Mouse (Mus musculus): Measurements from ENCODE around the gene Ctsd.

Gene Ctsd

GRCm38 (mm10) chr7:142374413-142375015 lies 13.3 kb downstream of the Ctsd start:
- DNase-seq (ENCODE audit: low spot score) = no peak

GRCm38 (mm10) chr7:142373641-142374412 lies 14.0 kb downstream of the Ctsd start, which contains the start of gene Ifitm10:
Gene Ifitm10, minus strand, starts transcription at chr7:142373753.
- DNase-seq (ENCODE audit: low spot score) = no peak

DNA sequence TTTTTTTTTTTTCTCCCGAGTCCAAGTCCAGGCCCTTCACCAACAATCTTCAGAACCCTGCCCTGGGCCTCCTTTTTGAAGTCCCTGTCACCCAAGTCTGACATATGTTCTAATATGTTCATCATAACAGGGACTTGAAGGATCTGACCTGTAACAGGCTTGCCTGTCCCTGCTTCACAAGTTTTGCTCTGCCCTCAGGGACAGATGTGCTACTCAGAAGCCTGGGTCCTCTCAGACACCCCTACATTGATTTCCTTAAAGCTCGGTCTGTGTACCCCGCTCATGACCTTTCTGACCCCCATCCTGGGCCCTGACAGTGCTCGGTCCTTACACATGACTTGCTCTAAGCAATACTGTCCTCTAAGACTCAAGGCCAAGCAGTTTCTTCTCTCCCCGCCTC lies 14.8 kb downstream of the Ctsd start:
- DNase-seq (ENCODE audit: low spot score) = no peak

DNA sequence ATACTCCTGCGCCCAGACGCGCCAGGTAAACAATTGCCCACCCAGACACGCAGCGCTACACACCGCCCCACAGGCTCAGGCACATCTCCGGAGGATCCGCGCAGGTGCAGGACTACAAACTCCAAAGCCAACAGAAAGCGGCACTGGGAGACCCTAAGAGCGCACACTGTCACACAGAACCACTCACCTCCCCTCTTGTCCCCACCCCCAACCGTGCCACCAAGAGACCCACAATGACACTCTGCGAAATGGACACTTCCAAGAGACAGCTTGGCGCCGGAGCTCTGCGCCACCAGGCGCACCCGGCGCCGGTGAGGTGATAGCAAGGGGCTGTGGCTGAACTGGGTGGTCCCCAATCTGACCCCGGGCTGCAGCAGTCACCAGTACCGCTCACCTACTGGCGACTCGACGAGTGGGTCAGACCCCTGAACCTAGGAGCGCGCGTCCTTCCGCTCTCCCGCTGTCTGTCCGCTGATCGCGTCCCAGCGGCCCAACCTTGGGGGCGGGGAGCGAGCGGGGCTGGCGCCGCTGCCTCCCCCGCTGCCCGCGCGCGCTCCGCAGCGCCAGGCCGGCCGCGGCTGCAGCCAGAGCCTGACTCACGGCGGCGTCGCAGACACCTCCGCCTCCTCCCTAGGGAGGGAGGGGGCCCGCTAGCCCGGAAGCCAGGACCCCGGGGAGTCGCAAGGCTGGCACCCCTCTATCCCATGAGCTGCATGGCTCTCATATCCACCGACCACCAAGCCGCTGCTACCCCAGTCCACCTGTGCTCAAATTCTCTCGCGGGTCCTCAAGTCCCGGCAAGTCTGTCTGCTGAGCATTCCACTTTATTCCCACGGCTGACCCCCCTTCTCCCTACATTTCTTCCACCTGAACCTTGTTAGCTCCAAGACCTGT lies 15.8 kb downstream of the Ctsd start:
- DNase-seq (ENCODE audit: low spot score) = no peak

DNA sequence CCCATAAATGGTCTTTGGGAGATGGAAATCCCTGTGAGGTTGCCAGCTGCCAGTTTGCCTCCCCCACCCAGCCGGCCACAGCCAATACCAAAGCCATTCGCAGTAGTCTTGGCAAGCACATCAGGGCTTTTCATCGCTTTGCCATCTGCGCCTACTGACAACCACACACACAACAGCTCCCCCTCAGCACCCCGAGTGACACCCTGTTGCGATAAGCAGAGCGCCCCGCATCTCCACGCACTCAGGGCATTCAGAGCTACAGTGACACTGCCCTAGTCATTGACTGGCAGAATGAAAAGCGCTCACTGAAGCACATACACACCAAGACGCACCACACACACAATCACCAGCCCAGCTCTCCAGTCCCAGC lies 16.5 kb downstream of the Ctsd start:
- DNase-seq (ENCODE audit: low spot score) = peak; percentile 79

- DNase-seq (ENCODE audit: low spot score) = no peak
Measured at GRCm38 (mm10) chr7:142370937-142371336, 16.9 kb downstream of the Ctsd start.

DNA sequence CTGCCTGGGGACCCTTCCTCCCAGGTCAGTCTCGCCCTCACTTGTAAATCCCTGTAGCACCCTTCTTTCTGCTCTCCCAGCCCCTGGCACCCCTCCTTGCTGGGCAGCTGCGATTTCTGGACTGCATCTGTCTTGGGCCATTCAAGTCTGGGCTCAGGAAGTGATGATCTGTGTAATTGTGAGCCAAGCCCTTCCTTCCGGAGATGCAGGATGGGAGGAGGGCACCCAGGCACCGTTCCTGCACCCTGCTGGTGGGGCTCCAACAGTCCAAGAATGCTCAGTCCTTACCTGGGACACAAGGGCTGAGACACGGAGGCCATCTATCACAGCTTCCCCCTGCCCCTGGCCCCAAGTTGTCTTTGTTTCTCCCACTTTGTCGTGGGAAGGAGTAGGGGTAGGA lies 18.0 kb downstream of the Ctsd start:
- DNase-seq (ENCODE audit: low spot score) = no peak

GRCm38 (mm10) chr7:142368856-142369255 lies 19.0 kb downstream of the Ctsd start:
- no peak for DNase-seq (ENCODE audit: low spot score)

GRCm38 (mm10) chr7:142363107-142363506 lies 24.7 kb downstream of the Ctsd start:
- no peak for DNase-seq (ENCODE audit: low spot score)

DNA sequence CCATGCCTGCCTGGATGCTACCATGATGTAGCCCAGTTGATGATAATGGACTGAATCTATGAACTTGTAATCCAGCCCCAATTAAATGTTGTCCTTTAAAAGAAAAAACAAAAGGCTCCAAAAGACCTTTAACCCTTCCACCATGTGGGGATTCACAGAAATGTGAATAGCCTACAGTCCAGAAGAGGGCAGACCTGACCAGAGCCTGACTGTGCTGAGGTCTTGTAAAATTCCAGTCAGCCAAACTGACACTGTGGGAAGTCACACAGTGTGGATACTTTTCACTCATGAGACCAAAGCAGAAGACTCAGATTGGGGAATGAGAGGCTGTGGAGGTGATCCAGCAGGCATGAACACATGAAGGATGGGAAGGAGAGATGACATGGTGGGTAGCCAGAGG lies 27.1 kb downstream of the Ctsd start:
- no peak for DNase-seq (ENCODE audit: low spot score)

DNA sequence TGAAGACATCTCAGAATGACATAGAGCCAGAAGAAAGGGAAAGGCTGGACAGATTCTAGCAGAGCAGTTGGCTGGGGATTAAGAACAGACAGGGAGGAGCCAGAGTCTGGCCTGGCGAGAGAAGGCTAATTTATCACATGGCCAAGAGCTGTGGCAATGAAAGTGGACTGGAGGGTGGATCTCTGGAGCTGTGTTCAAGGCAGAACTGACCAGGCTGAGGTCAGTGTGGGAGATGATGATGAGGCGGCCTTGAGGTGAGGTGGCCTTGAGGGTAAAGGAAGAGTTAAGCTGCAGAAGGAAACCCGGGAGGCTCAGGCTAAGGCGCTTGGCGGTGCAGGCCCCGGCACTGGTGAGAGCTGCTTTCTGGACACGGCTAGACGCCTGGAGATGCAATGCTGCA lies 28.7 kb downstream of the Ctsd start:
- DNase-seq (ENCODE audit: low spot score) = no peak

DNA sequence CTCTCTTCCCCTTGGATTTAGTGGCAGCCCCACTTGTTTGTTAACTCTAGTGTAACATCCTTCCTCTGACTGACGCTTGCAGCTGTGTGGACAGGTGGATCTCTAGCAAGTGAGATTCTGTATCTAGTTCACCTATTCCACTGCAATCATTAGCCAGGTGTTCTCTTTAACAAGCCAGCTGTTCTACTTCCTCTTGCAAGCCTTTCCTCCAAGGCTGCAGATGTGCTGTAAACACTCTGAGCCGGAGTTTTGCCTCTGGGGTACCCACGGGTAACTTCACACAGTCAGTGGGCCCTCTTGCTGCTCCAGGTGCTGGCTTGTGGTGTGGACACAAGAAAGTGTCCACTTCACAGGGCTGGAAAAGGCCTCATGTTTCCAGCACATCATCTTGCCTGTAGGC lies 30.3 kb downstream of the Ctsd start:
- no peak for DNase-seq (ENCODE audit: low spot score)

DNA sequence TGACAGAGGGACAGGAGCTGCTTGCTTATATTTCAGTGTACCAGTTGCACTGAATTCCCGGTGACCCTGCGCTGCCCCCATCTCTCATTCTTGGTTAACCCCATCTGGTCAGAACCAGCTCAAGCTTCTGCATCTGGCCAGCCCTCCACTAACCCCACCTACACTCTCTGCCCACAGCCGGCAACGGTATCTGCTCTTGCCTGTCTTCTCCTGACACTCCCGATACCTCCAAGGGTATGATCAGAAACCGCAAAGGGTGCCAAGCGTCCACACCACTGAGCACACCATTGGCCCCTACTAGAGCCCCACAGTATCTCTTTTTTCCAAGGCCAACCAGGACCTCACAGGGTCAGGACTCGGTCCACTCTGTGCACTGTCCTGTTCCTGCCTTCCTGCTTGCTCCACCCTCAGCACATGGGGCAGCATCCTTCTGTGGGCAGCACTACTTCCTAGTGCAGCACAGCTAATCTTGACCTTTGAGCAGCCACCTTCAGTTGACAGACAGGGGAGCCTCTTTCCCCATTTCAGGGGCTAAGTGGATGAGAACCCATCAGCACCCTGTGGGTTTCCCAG lies 33.1 kb downstream of the Ctsd start:
- no peak for DNase-seq (ENCODE audit: low spot score)

GRCm38 (mm10) chr7:142353854-142354253 lies 34.0 kb downstream of the Ctsd start:
- DNase-seq (ENCODE audit: low spot score) = no peak

- DNase-seq (ENCODE audit: low spot score) = no peak
Measured at GRCm38 (mm10) chr7:142351569-142351968, 36.3 kb downstream of the Ctsd start.

GRCm38 (mm10) chr7:142349308-142349961 lies 38.4 kb downstream of the Ctsd start:
- DNase-seq (ENCODE audit: low spot score) = peak; percentile 58

- DNase-seq (ENCODE audit: low spot score) = no peak
Measured at GRCm38 (mm10) chr7:142347542-142347941, 40.3 kb downstream of the Ctsd start.

- no peak for DNase-seq (ENCODE audit: low spot score)
Measured at GRCm38 (mm10) chr7:142342247-142342640, 45.6 kb downstream of the Ctsd start.

DNA sequence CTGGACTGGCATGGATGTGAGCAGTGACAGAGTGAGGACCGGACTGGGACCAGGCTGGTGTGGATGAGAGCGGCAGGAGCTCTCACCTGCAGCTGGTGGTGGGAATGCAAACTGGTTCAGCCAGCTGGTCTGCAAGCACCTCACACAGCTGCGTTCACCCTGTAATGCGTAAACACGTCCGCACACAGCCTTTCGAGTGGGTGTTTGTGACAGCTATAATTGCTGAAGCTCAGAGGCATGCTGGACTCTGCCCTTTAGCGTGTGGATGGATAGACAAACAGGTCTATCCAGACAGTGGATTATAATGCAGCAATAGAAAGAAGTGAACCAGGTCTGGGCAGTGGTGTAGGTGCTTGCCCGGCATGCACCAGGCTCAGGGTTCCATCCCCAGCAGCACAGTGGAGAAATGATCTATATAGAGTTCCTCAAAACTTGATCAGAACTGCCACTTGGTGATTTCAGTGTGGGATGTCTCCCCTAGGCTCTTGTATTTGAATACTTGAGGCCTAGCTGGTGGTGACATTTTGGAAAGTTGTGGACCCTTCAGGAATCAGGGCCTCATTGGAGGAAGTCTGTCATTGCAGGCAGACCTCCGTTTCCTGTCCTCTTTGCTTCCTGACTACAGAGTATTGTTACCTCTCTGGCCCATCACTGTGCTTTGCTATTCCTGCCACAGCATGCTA lies 46.1 kb downstream of the Ctsd start:
- DNase-seq (ENCODE audit: low spot score) = no peak

- peak; percentile 39 for DNase-seq (ENCODE audit: low spot score)
Measured at GRCm38 (mm10) chr7:142340269-142340970, 47.4 kb downstream of the Ctsd start.

DNA sequence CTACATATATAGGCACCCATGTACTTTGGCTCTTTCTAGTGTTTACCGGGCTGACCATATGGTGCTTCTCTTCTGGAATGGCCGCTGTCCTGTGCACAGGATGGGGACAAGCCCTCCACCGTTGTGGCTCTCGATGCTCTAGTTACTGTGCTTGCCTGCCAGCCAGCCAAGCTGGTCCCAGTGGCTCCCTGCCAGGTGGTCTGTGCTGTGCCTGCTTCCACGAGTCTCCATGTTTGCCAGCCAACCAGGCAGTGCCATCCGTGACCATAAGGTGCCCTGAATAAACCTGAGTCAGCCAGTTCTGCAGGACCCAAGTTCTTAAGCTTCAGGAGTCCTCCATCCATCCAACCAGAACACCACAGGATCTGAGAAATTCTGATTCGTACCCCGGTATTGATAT lies 52.7 kb downstream of the Ctsd start:
- no peak for DNase-seq (ENCODE audit: low spot score)

Measured in layer of hippocampus, adult 11-12 months (tissue).